Comparison of ENCODE assay signal across 8 mouse cellular contexts in genomic region chrX:56597887-56598640, GRCm38 (mm10). TPM values are rescaled to one million over a fixed set of nuclear protein-coding genes. Genes with fewer than 3 reads are reported as not detected.
A peak's percentile ranks its signal among the peaks of the same experiment; 100 is the strongest.
DNase-seq lines count a peak whose midpoint lies in the region; ATAC-seq and TF ChIP-seq lines count a peak whose summit lies in the region.

TSS of gene Mmgt1 (minus strand) at chrX:56598069.

- H3K27me3 ChIP-seq in hindbrain, postnatal 0 days (ENCODE audit: insufficient read depth, low read length): no peaks in the 10 kb centered on the region

- H3K27ac ChIP-seq in gastrocnemius, adult 2 months: peak within 1 kb of the TSS; percentile 90
- peak within 1 kb of the TSS; percentile 84 for H3K27ac ChIP-seq in hindbrain, postnatal 0 days
- H3K27ac ChIP-seq in left cerebral cortex, adult 2 months: peak within 1 kb of the TSS; percentile 72; the same call in 1 of the 2 replicates

- no peaks in the 10 kb centered on the region for H3K36me3 ChIP-seq in hindbrain, postnatal 0 days (ENCODE audit: insufficient read depth, low read length)

- ATAC-seq in common myeloid progenitor, adult 5-6 weeks (replicated peaks; ENCODE audit: low read depth, poor library complexity, severe bottlenecking): peak; percentile 98
- peak; percentile 99 for ATAC-seq in hindbrain, postnatal 0 days
- peak; percentile 98 for ATAC-seq in megakaryocyte, adult 5-6 weeks (ENCODE audit: poor library complexity, severe bottlenecking)

- H3K4me3 ChIP-seq in gastrocnemius, adult 2 months: peak within 1 kb of the TSS; percentile 87
- H3K4me3 ChIP-seq in hindbrain, postnatal 0 days (ENCODE audit: low read length): peak within 1 kb of the TSS; percentile 63
- peak within 1 kb of the TSS; percentile 70 for H3K4me3 ChIP-seq in left cerebral cortex, adult 2 months

- H3K9ac ChIP-seq in hindbrain, postnatal 0 days (replicated peaks; ENCODE audit: low read length): peak within 1 kb of the TSS; percentile 63

- peak; percentile 97 for DNase-seq in ZHBTc4 (ENCODE audit: low read depth, low spot score)
- DNase-seq in gastrocnemius, adult 2 months: peak; percentile 95
- peak; percentile 95 for DNase-seq in hindbrain, postnatal 0 days (ENCODE audit: low spot score)
- peak; percentile 87 to 91 for DNase-seq in left cerebral cortex, adult 2 months (ENCODE audit: extremely low spot score in 1 of 2, low spot score in 2 of 2)
- peak; percentile 88 to 90 for DNase-seq in right cerebral cortex, adult 2 months (ENCODE audit: low spot score in 2 of 2)
- peak; percentile 91 for DNase-seq in urinary bladder, postnatal 14 days (ENCODE audit: low spot score)

- H3K4me1 ChIP-seq in hindbrain, postnatal 0 days (ENCODE audit: insufficient read depth, low read length): no peaks in the 10 kb centered on the region

- H3K9me3 ChIP-seq in hindbrain, postnatal 0 days (ENCODE audit: low read length): no peaks in the 10 kb centered on the region

- H3K4me2 ChIP-seq in hindbrain, postnatal 0 days (ENCODE audit: low read depth, low read length): peak within 1 kb of the TSS; percentile 55

- WGBS in hindbrain, postnatal 0 days: 27% methylated on average over 43 of the region's 44 CpGs

- TF ChIP-seq CTCF in gastrocnemius, adult 2 months (IDR thresholded peaks at IDR 0.05): no peak
- TF ChIP-seq CTCF in hindbrain, postnatal 0 days (IDR thresholded peaks at IDR 0.05; ENCODE audit: low read depth): 0 out of 2 replicates have a peak, but pooled peaks have one; percentile 15
- TF ChIP-seq CTCF in left cerebral cortex, adult 2 months (IDR thresholded peaks at IDR 0.05): no peak

- intact Hi-C loops in gastrocnemius, adult 2 months (cut with DNase I): loop anchor here (10.0 kb wide), 1 partner anchor 797 kb away; the partner anchor contains the start of gene Rbmx
- intact Hi-C loops in left cerebral cortex, adult 2 months (cut with DNase I): loop anchor here (5.0 to 10.0 kb wide), 2 partner anchors 143 to 454 kb away; partner anchors contain the start of genes Htatsf1 and Ints6l

RNA-seq across cellular contexts. Expression of gene Mmgt1, which starts in this region (rescaled TPM):
- total RNA-seq in common myeloid progenitor, adult 5-6 weeks (2017): 26.9 and 29.2 TPM in 2 replicates
- 10 to 100 TPM; 25.0 to 27.2 TPM for total RNA-seq in gastrocnemius, adult 2 months (2021)
- 61.9 and 67.7 TPM in 2 replicates for total RNA-seq in hindbrain, postnatal 0 days (2014; rRNA removed)
- 38.6 and 39.5 TPM in 2 replicates for polyA plus RNA-seq in hindbrain, postnatal 0 days (2015; fragmentation: Nextera tagmentation; extraction: Ambion mirVana)
- 10 to 100 TPM; 25.7 TPM for total RNA-seq in left cerebral cortex, adult 2 months (2021)
- 17.4 and 18.5 TPM in 2 replicates for total RNA-seq in megakaryocyte, adult 5-6 weeks (2015)
- total RNA-seq in megakaryocyte, adult 5-6 weeks (2017): 13.3 and 15.5 TPM in 2 replicates

Comparison
In these comparisons a context has a peak if more than half of its experiments do, and no peak if none do; other contexts are left out.
1. Peak in every context shown above with its lines: DNase-seq, ATAC-seq, H3K4me3 ChIP-seq and H3K27ac ChIP-seq.